Mouse (Mus musculus) cerebellum, postnatal 14 days (tissue): ENCODE results near the gene Gm17657.
A peak's percentile ranks its signal among the peaks of the same experiment; 100 is the strongest.
"Not testable (repeated sequence)": the region's sequence is repeated elsewhere in the genome, so short reads cannot be mapped to it uniquely, and the experiment has no call there.

Experiments
- DNase-seq, 2 experiments: peaks; one replicate each; pipeline ENCODE4 v3.0.0; 2021; ENCODE audit warnings: mixed read lengths in 2 of 2

Gene Gm17657

GRCm38 (mm10) chr17:29500243-29500740, 49.1 kb downstream of the Gm17657 start:
- no peak for DNase-seq

- no peak for DNase-seq
Measured at GRCm38 (mm10) chr17:29499511-29499910, 49.9 kb downstream of the Gm17657 start.

DNA sequence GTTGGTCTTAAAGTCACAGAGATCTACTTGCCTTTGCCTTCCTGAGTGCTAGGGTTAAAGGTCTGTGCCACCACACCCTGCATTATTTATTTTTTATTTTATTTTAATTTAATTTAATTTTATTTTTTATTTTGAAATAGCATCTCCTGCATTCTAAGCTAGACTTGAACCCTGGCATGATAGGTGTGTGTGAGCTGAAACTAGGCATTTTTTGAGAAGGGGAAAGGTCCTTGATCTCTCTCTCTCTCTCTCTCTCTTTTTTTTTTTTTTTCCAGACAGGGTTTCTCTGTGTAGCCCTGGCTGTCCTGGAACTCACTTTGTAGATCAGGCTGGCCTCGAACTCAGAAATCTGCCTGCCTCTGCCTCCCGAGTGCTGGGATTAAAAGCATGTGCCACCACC, 50.5 kb downstream of the Gm17657 start:
- not testable (repeated sequence) for DNase-seq

GRCm38 (mm10) chr17:29498028-29498427, 51.4 kb downstream of the Gm17657 start:
- no peak for DNase-seq

DNA sequence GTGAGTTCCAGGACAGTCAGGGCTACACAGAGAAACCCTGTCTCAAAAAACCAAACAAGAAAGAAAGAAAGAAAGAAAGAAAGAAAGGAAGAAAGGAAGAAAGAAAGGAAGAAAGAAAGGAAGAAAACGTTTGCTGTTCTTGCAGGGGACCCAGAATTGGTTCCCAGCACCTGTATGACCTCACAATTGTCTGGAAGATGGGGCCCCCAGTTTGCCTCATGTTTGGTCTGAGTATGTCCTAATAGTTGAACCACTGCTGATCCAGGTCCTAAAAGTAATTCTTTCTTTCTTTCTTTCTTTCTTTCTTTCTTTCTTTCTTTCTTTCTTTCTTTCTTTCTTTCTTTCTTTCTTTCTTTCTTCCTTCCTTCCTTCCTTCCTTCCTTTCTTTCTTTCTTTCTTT, 52.0 kb downstream of the Gm17657 start:
- not testable (repeated sequence) for DNase-seq

DNA sequence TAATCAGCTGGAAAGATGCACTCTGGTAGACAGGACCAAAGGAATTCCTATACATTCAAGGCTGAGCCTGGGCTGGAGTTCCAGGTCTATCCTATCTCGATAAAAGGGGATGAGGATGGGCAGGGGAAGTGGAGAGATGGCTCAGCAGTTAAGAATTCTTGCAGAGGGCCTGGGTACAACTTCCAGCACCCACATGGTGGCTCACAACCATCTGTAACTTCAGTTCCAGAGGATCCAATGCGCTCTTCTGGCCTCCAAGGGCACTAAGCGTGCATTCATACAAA, 52.4 kb downstream of the Gm17657 start:
- no peak for DNase-seq

- no peak for DNase-seq
Measured at GRCm38 (mm10) chr17:29496211-29497070, 53.0 kb downstream of the Gm17657 start.

- DNase-seq: no peak
Measured at GRCm38 (mm10) chr17:29494732-29495076, 54.7 kb downstream of the Gm17657 start.

DNA sequence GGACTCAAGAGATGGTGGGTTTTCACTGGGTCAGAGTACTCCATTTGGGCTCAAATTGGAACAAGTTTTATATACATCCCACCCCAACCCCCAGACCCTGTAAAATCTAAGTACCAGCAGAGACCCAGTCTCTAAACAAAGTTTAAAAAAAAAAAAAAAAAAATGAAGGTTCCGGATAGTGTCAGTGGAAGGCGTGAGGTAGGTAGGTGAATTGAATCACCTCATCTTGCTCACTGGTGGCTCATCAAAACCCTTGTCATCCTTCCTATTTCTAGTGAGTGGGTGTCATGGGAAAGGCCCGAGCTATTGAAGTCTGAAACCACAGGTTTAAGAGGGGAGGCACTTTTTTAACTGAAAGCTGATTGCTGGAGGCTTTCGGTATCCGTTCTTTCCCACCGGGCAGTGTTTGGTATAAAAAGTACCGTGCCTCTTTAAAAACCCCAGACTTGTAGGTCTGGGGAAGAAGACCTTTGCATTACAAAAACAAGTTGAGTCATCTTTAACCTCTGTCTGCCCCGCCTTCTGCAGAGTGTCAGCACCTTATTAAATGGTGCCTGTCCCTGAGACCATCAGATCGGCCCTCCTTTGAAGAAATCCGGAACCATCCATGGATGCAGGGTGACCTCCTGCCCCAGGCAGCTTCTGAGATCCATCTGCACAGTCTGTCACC, 55.2 kb downstream of the Gm17657 start:
- DNase-seq: no peak

GRCm38 (mm10) chr17:29493461-29493980, 55.9 kb downstream of the Gm17657 start:
- no peak for DNase-seq

GRCm38 (mm10) chr17:29492269-29493191, 56.9 kb downstream of the Gm17657 start:
- DNase-seq: peak; percentile 65 to 70

DNA sequence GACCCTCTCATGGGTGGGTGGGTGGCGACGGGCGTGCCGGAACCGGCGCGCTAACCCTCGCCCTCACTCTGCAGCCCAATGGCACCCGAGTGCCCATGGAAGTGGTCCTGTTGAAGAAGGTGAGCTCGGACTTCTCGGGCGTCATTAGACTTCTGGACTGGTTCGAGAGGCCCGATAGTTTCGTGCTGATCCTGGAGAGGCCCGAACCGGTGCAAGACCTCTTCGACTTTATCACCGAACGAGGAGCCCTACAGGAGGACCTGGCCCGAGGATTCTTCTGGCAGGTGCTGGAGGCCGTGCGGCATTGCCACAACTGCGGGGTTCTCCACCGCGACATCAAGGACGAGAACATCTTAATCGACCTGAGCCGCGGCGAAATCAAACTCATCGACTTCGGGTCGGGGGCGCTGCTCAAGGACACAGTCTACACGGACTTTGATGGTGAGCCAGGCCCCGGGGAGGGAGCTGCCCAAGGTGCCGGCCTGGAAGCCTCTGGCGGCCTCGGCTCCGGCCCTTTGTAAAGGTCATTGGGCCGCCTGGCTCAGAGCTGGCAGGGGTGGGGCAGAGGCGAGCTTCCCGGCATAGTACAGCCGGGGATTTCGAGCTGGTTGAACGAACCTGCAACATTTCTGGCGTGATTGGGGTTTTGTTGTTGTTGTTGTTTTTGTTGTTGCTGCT, 57.7 kb downstream of the Gm17657 start:
- peak; percentile 61 to 65 for DNase-seq

DNA sequence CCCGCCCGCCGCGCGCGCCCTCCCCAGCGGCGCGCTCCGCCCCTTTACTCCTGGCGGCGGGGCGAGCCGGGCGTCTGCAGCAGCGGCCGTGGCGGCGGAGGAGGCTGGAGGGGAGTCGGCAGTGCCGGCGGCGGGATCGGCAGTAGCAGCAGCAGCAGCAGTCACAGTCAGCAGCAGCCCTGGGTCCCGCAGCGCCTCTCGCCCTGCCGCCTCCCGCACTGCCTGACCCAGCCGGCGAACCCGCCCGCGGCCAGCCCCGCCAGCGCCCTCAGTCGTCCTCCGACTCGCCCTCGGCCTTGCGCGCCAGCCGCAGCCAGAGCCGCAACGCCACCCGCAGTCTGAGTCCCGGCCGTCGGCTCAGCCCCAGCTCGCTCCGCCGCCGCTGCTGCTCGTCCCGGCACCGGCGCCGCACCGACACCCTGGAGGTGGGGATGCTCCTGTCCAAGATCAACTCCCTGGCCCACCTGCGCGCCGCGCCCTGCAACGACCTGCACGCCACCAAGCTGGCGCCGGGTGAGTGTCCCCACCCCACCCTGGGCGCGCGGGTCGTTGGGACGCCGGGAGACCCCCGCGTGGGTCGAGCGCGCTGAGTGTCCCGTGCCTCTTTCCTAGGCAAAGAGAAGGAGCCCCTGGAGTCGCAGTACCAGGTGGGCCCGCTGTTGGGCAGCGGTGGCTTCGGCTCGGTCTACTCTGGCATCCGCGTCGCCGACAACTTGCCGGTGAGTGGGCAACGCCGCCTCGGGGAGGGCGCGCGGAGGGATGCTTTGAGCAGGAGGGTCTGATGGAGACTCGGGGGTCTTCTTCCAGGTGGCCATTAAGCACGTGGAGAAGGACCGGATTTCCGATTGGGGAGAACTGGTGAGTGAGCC, 58.5 kb downstream of the Gm17657 start, which contains the start of gene Pim1:
Gene Pim1, plus strand, starts transcription at position 41 of the 869 bp plus-strand sequence.
- peak in 1 of 2 experiments; percentile 63 for DNase-seq

- peak; percentile 98 to 99 for DNase-seq
Measured at GRCm38 (mm10) chr17:29489971-29490712, 59.3 kb downstream of the Gm17657 start.

DNA sequence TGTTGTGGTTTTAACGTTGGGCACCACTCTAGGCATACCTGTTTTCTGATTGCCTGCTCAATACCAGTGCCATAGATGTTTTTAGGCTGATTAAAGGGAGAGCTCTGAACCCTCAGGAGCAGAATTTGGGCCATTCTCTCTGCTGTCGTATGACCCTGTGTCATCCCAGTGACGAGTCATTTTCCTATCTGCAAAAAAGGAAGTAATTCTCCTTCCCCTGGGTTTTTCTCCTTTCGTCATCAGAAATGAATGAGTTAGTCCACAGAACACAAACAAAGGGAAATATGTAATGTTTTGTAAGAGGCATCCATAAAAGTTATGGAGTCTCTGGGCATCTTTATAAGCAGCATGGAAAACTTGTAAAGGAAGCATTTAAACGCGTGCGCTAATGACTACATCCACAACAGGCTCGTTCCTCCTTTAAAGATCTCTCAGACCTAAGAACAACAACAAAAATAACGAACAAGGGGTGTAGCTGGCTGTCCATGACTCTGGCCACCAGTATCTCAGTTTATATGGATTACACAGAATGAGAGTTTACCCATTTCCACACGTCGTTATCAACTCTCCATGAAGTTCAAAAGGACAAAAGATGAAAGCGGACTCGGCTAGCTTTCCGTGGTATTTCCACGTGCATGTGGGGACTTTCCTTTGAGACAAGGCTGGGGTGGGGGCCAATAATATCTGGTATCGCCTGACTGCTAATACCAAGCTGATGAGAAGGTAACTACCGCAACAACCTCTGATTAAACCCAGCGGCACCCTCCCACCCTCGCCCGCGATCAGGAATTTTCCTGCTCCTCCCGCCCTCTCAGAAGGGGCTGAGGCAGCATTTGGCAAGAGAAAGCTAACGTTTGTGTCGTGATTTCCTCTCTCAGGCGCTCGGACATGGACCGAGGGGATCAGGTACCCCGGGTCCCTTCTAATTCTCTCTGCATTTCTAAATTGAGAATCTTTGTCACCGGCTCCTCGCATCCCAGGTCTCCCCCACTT, 60.2 kb downstream of the Gm17657 start:
- peak; percentile 56 to 65 for DNase-seq

DNA sequence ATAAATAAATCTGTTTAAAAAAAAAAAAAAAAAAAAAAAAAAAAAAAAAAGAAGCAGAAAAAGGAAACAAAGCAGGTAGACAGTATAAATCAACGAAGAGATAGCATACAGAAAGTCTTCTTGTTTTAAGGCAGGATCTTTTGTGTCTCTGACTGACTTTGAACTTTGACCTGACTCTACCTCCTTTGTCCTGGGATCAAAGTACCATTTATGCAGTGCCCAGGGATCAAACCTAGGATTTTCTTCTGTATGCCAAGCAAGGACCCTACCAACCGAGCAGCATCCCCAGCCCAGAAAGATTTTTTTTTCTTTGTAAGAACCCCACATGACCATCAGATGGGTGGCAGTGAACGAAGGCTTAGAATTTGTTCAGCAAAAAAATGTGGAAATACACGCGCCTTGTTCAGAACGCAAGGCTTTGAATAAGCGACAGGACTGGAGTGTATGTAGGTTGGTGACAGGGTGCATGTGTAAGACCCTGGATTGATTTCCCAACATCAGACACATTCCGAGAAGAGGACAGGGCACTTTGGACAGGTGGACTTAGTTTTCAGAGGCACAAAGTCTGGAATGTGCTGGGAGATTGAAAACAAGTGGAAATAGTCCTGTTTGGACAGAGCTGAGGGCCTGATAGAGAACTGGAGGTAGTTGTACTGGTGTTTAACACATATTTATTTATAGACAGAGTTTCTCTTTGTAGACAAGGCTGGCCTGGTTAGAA, 61.0 kb downstream of the Gm17657 start:
- no peak for DNase-seq

GRCm38 (mm10) chr17:29485336-29486233, 63.9 kb downstream of the Gm17657 start:
- DNase-seq: no peak
